Mouse (Mus musculus): ENCODE results near the gene Gstp2.

The Gstp2 gene

DNA sequence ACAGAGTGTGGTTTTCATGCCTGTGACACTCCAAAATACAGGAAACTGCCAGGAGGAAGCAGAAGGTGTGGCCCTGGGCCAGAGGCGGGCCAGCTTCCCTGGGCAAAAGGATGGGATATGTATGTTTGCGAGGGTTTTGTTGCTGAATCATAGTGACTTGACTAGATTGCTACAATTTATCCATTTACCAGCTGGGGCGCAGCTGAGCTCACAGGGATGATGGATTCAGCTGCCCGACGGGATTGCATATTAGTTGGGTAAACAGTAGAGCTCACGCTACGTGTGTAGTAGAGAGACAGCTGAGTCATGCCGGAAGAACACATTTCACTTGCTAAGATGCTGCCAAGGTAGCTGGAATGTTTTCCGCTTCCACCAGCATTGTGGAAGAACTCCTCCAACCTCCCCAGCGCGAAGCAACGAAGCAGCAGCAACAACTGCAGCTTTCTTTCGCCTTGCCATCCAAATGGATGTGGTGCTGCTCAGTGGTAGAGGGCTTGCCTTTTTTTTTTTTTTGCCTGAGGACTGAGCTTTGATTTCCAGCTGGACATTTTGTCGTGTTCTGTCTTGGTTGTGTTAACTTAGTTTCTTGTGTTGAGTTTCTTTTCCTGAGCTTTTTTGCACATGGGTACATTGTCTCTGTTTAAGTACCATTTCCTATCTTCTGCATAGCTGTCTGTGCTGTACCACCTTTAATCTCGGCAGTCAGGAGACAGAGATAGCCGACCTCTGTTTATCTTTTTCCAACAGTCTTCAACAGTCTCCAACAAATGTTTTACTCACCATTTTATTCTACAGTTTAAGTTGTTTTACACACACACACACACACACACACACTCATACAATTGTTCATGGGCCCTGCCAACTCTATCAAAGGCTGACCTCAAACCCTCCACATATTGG, at the start of gene Gstp2:
Gstp2 (minus strand) TSS at position 58 of the 900 bp plus-strand sequence.
- DNase-seq (ENCODE audit: low read depth, low spot score) = no peak

DNA sequence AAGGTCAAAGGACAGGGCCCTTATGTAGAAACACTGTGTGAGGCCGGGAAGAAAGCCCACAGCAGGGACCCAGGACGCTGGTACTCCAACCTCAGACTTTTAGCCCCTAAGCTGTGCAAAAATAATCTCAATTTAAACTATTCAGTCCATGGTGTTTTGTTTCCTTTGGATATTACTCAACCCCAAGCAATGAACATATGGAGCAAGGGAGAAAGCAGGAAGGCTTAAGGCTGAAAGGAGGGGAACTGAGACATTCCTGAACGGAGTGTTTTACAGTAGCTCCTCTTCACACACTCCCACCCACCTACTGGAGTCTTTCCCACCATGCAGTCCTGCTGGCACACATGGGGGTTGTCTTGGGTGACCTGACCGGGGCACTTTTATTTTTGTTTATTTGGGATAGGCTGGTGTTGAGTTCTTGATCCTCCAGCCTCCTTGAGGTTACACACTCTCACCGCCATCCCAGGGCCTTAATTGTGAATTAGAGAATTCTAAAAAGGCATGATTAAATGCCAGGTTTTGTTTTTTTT, 49.0 kb upstream of the Gstp2 start:
- DNase-seq (ENCODE audit: low read depth, low spot score) = no peak

DNA sequence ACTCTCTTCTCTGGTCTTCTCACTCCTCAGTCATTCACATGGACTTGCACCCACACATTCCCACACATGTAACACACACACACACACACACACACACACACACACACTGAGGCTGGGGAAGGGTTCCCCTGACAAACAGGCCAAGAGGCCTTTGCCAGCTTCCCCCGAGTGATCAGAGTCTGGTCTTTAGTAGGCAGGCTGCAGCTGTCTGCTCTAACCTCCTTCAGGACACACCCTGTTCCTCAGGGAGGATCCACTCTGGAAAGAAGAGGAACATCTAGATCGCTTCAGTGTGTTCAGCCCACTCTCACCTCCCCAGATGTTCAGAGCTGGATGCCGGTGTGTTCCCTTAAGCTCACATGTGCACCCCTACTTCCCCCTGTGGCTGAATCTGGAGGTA, 48.5 kb upstream of the Gstp2 start:
- DNase-seq (ENCODE audit: low read depth, low spot score) = no peak

DNA sequence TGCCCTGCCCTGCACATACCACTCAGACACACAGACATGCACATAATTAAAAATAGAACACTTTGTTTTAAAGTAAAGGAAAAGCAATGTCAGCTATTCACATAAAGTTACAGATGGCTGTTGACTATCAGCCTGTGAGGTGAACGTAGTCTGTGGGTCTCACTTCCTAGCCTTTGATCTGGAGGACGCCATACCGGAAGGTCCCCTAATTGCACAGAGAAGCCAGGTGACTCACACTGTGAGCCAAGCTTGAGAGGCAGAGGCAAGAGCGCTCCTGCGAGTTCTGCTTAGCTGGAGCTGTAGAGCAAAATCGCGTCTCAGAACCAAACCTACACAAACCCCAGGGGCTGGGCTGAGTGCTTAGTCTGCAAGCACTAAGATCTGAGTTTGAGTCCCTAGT, 47.9 kb upstream of the Gstp2 start:
- peak; percentile 75 for DNase-seq (ENCODE audit: low read depth, low spot score)

DNA sequence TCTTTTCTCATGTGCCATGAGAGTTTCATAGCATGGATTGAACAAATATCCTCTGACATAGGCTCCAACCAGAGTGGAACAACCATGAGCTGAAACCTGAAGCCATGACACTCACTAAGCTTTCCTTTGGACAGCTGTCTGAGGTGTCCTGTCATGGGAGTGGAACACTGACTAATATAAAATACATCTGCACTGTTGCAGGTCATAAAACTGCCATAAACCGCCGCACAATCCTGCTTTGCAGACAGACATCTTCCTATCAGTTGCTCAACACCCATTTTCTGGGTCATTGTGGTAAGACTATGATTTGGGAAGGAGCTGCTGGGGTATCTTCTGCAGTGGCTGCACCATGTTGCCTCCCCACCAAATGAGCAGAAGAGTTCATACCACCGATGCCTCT, 46.9 kb upstream of the Gstp2 start:
- no peak for DNase-seq (ENCODE audit: low read depth, low spot score)

DNA sequence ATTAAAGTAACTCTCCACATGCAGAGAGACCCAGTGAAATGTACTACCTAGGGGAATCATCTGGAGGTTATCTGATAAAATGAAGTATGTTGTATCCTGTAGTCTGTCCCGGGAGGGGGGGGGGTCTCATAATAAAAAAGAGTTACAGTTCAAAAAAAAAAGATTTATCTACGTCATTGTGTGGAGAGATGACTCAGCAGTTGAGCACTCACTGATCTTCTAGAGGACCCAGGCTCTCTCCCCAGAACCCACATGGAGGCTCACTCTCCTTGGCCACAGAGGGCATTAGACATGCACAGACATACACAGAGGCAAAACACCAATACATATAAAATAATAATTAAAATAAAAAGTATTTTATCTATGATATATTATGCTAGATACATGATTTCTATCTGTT, 45.6 kb upstream of the Gstp2 start:
- no peak for DNase-seq (ENCODE audit: low read depth, low spot score)

DNA sequence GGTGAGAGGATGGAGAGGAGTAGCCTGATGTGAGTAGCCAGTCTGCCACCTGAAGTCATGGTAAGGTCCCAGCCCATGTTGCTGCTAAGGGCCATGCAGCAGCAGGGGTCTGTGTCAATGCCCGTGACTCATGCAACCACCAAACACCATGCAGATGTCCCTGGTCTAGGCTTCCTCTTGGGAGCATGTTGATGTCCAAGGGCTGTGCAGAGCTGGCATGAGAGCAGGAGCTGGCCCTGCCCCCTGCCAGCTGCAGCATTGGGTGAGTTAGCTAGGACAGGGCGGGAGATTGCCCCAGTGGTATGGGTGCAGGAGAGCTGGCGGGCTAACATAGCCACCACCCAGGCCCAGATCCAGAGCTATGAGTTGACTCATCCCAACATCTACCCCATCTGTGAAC, 44.6 kb upstream of the Gstp2 start:
- no peak for DNase-seq (ENCODE audit: low read depth, low spot score)

DNA sequence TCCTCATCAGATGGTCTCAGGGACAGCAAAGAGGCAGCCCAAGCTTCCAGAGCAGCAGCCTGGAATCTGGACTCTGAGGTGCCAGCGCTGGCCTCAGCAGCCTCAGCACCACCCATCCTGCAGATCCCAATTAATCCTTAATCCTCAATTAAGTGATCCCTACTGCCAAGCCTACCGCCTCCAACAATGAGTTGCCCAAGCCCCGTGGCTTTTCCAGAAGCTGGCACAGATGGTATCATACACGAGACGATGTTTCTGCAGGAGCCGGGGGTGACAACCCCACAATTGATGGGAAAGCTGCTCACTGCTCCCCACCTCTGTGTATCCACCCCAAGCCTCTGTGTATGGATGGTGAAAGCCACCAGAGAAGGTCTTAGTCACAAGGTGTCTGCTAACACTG, 43.3 kb upstream of the Gstp2 start:
- no peak for DNase-seq (ENCODE audit: low read depth, low spot score)

DNA sequence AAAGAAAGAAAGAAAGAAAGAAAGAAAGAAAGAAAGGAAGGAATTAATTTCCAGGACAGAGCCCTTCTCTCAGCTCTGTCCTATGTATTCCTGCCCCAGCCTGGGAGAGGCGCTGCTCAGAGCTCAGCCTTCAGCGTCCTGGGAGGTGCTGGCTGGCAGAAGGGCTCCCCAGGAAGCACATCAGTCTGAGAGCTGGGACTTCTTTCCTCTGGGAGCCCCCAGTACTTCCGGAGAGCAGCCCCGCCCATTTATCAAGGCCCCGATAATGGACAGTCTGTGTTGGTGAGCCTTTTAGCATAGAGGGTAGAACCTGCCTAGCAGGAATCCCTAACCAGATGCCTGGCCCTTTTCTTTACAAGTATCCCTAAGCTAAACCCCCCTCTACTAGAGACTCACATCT, 42.3 kb upstream of the Gstp2 start:
- no peak for DNase-seq (ENCODE audit: low read depth, low spot score)

DNA sequence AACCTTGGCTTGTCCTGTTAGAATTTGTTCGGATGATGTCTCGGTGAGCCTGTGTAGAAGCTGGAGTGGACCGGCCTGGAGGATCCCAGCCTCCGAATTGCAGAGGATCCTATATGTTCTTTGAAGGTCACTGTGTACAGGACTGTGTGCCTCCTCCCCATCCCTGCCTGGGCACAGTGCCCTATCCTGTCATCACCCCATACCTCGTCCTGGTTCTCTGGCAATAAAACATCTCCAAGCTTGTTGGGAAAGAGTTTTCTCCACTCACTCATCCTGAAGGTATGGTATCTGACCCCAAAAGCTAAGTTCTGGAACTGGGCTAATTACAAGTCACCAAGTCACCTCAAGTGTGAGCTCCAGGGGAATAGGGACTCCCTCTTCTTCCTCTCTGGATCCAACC, 41.3 kb upstream of the Gstp2 start:
- no peak for DNase-seq (ENCODE audit: low read depth, low spot score)

DNA sequence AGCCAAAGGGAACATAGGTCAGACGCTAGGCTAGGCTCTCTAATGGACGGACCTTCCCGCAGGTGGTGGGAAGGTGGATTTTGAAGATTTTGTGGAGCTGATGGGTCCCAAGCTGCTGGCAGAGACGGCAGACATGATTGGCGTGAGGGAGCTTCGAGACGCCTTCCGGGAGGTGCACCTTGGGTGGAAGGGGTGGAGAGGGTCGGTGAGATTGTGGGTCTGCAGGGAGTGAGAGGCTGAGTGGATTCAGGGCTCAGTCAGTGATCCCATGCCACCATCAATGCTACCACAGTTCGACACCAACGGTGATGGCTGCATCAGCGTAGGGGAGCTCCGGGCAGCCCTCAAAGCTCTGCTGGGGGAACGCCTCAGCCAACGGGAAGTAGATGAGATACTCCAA, 40.3 kb upstream of the Gstp2 start:
- DNase-seq (ENCODE audit: low read depth, low spot score) = no peak

DNA sequence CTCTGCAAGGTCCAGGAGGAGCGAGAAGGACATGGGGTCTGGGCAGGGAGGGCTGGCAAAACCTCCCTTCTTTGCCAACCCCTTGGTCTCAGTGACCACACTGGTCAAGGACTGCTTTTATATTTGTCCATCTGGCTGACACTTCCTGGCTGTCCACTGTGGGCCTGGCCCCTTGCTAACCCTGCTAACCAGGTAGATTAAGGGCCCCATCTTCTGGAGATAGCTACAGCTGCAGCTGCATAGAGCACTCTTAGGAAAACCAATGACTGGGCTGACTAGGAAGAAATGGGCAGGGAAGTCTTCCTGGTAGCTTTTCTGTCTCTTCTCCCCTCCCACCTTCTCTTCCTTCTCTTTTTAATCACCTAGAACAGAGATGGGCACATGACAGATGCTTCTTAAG, 39.2 kb upstream of the Gstp2 start:
- DNase-seq (ENCODE audit: low read depth, low spot score) = no peak

DNA sequence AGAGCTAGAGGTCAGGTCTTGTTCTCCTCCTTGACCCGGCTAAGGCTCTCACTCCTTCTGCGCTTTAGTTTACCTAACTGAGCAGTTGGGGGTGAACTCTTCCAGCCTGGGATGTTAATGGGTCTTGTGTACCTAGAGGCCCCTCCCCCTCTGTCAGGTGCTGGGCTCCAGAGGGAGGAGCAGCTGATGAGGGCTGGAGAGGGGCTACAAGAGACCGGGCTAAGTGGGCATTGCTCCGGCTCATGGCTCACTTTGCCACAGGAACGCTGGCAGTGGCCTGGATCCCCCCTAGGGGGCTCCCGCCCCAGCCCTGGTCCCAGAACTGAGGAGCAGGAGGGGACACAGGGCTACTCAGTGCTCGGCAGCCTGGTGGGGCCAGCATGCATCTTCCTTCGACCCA, 38.0 kb upstream of the Gstp2 start:
- no peak for DNase-seq (ENCODE audit: low read depth, low spot score)

DNA sequence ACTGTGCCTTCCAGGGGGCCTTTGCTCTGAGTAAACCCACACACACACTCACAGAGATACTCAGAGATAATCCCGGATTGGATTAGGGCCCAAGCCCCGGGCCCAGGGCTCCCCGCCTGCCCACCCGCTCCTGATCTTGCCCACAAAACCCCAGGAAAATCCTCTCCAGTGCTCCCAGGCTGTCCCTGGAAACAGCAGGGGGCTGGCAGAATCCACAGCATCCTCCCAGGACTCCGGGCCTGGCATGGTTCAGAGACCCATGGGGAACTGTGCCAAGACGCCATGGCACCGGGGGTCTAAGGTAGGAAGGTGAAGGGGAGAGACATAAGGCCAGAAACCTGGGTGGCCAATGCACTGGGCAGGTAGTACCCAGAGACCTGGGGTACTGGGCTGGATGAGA, 37.5 kb upstream of the Gstp2 start:
- DNase-seq (ENCODE audit: low read depth, low spot score) = no peak

DNA sequence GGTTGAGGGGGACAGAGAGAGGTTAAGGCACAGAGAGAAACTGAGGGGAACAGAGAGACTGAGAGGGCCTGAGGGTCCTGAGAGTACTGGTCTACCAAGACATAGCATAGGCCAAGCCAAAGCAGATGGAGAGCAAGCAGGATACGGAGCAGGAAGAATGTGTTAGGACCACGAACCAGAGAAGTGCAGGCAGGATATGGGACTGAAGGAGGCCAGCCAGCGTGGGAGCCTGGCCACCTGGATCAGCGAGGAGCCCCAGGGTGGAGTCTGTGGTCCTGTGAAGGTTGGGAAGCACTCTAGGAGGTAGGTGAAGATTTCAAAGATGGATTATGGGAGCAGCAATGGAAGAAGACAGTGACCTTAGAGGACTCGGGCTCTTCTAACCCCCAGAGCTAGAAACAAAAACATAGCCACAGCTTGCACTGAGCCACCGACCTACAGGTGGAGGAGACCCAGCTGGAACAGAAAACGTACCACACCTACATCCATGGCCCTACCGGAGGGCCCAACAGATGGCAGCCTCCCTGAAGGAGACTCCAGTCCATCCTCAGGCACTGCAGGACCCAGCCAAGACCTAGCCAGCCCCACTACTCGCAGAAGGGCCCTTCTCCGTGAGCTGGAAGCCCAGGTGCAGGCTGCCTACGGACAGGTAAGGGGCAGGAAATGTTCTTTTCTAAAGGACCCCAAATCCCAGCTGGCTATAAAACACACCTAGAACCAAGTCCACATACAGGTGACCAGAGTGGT, 36.6 kb upstream of the Gstp2 start:
- no peak for DNase-seq (ENCODE audit: low read depth, low spot score)

DNA sequence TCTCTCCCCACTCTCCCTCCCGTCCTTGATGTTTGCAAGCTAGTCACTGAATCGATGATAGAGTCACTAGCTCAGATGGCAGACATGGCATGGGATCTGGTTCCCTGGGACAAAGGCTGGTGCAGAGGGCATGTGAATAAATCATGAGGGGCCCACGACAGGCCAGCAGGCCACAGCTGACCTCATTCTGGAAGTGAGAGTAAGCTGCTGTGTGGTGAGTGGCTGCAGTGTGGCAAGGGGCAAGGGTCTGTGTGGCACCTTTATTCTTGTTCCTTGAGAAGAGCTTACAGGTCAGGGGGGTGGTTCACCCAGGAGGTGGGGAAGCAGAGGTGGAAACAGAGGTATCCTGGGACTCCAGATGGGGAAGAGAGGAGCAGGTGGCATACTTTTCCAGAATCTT, 35.6 kb upstream of the Gstp2 start, which contains the start of gene Cabp2:
Cabp2 (plus strand) TSS at position 185 of the 400 bp plus-strand sequence.
- no peak for DNase-seq (ENCODE audit: low read depth, low spot score)

DNA sequence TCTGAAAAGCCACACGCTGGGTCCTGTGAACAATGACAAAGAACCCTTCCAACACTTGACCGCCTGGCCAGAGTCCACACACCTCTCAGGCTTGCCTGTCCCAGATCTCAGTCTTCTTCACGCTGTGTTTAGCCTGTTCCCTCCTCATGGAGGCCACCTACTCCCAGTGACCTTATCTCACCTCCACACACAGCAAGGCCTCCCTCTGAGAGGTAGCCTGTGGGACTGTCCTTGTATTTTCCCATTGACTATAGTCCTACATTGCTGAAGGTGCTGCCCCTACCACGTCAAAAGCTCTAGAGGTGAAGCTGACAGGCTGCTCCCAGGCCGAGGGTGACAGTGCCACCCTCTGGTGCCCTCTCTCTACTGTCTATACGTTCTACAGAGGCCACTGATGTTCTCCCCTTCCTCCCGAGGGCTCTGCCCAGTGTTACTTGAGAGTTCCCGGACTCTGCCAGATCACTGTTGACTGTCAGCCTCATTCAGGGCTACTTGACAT, 34.7 kb upstream of the Gstp2 start:
- DNase-seq (ENCODE audit: low read depth, low spot score) = peak; percentile 75

DNA sequence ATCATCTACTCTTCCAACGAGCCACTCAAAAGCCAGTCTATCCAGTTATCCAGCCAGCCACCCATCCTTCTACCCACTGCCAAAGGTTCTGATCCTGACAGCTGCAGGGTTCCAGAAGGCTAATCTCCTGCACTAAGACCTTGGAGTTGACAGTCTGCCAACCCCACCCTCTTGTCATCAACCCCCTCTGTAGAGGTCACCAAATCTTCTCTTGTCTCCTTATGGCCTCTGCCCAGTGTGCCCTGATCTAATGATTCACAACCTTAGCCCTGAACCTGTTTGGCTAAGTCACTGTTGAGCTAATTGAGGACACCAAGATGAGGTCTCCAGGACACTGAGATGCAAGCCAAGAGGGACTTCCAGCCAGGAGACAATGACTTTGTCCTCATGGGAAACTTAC, 33.8 kb upstream of the Gstp2 start:
- DNase-seq (ENCODE audit: low read depth, low spot score) = no peak

DNA sequence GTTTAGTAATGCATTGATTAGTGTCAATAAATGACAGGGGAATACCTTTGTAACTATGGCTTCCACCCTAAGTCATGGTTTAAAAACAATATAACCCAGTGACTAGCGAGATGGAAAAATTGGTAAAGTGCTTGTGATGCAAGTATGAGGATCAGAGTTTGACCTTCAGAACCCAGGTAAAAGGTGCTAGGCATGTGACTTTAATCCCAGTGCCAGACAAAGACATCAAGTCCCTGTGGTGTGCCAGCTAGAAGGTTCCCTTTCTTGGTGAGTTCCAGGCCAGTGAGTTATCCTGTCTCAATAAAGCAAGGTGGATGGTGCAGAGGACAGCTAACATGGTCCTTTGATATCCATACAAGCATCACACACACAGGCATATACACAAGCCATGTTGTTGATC, 29.7 kb upstream of the Gstp2 start:
- no peak for DNase-seq (ENCODE audit: low read depth, low spot score)

DNA sequence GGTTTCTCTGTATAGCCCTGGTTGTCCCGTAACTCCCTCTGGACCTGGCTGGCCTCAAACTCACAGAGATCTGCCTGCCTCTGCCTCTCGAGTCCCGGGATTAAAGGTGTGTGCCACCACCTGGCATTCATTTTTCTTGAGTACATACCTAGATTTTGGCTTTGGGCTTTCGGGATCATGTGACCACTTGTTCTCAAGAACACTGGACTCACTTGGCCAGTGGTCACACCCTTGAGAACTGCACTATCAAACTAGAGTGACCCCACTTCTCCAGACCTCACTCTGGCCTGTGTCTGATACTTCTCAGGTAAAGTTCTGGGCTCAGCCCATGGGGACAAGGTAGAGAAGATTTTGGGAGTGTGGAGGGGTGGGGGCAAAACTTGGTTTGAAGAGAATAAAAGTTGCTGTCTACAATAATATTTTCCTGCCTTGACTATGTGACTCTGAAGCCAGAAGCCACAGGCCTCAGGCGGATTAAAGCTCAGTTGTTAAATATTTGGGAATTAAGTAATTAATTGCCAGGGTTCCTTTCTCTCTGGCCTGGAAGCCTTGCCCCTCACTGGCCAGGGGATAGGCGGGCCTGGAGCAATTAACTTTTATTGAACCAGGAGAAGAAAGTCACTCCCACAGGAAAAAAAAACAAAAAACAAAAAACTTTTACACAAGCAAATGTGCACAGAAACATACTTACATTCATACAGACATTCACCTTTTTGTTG, 27.0 kb upstream of the Gstp2 start:
- DNase-seq (ENCODE audit: low read depth, low spot score) = no peak

DNA sequence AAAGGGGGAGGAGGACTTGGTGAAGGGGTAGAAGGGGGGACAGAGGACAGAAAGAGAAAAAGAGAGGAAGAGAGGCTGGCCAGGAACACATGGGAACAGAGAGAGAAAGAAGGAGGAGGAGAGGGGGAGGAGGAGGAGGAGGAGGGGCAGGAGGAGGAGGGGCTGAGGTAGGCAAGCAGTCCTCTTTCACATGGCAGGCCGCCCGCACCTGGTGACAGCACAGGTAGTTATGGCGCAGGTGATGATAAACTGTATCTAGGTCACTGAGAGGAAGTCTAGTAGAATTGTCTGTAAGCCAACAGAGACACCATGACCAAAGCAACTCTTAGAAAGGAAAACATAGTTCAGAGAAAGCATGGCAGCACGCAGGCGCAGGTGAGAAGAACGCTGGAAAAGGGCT, 25.6 kb upstream of the Gstp2 start:
- DNase-seq (ENCODE audit: low read depth, low spot score) = no peak

DNA sequence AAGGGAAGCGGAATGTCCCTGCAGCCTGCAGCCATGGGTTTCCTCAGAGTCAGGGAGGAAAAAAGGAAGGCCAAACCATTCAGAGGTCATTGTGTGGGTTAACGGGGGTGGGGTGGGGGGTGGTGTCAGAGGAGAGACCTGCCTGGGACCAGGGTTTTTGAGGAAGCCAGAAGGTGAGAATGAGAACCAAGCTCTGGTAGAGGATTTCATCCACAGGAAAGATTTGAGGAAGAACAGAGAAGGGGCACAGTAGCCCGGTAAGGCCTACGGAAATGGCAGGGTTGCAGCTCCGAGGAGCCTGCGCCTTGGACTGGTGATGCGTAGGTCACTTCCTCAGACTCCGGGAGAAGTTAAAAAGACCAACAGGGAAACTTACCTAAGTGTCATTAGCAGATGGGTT, 24.9 kb upstream of the Gstp2 start:
- no peak for DNase-seq (ENCODE audit: low read depth, low spot score)
